Mouse (Mus musculus) heart, embryonic 15.5 days (tissue): ENCODE data around the gene Ptpn14. TPM values are rescaled to one million over a fixed set of nuclear protein-coding genes. Genes with fewer than 3 reads are reported as not detected.

Source experiments
- ATAC-seq: fragments of 200-750 bp; cut with Nextera tagmentation; replicated peaks from 2 replicates; pipeline ENCODE4 v1.8.0; 2017; ENCODE audit warnings: low read depth, moderate TSS enrichment; ENCODE audit not compliant: insufficient number of reproducible peaks, insufficient read depth, low FRiP score
- H3K27ac ChIP-seq: fragments of 300-500 bp; sonication (generic); 2 replicates; pipeline ENCODE4 v1.5.1; 2015; ENCODE audit warnings: mild to moderate bottlenecking, inconsistent platforms
- H3K27me3 ChIP-seq: fragments of 300-500 bp; sonication (generic); 2 replicates; pipeline ENCODE4 v1.6.1; 2015; ENCODE audit warnings: inconsistent platforms
- H3K36me3 ChIP-seq: fragments of 300-500 bp; sonication (generic); 2 replicates; pipeline ENCODE4 v1.6.1; 2015; ENCODE audit warnings: mild to moderate bottlenecking, inconsistent platforms
- H3K4me1 ChIP-seq: fragments of 300-500 bp; sonication (generic); replicated peaks from 2 replicates; pipeline ENCODE4 v1.6.1; 2015; ENCODE audit warnings: inconsistent platforms
- H3K4me2 ChIP-seq: fragments of 300-500 bp; sonication (generic); 2 replicates; pipeline ENCODE4 v1.6.1; 2015; ENCODE audit warnings: inconsistent platforms, mild to moderate bottlenecking, moderate library complexity
- H3K4me3 ChIP-seq: fragments of 300-500 bp; sonication (generic); 2 replicates; pipeline ENCODE4 v1.5.1; 2015; ENCODE audit warnings: mild to moderate bottlenecking, inconsistent platforms
- H3K9ac ChIP-seq: fragments of 300-500 bp; sonication (generic); 2 replicates; pipeline ENCODE4 v1.6.1; 2015; ENCODE audit warnings: mild to moderate bottlenecking, inconsistent platforms
- H3K9me3 ChIP-seq: fragments of 300-500 bp; sonication (generic); replicated peaks from 2 replicates; pipeline ENCODE4 v1.6.1; 2016; ENCODE audit warnings: inconsistent platforms
- WGBS: fragments of 180-500 bp; shearing (Covaris S2); methylation state at CpG from one replicate; pipeline ENCODE4 v1.1.7; 2015; ENCODE audit warnings: mixed read lengths; 5-methylcytosine and 5-hydroxymethylcytosine counted together
- polyA plus RNA-seq: library from polyadenylated mRNA; unstranded; fragments of >200 nt; fragmentation: Nextera tagmentation; extraction: Ambion mirVana; gene quantifications from 2 replicates; pipeline ENCODE4 v1.2.1, GENCODE M21; 2015

Gene Ptpn14
- polyA plus RNA-seq, 1 experiment from 2014 or later, result 7.0 TPM

GRCm38 (mm10) chr1:189903169-189903568 lies 175.1 kb downstream of the Ptpn14 start:
- H3K36me3 ChIP-seq, result peaks cover 2% of the 10 kb centered on the region; the same call in 1 of the 2 replicates
- no peaks in the 10 kb centered on the region for H3K27me3 ChIP-seq
- peaks cover 49% of the 10 kb centered on the region for H3K4me1 ChIP-seq
- H3K4me3 ChIP-seq, result no peak overlapping the region
- no peak for ATAC-seq
- no peak overlapping the region for H3K27ac ChIP-seq
- H3K4me2 ChIP-seq, result no peak overlapping the region
- 66% methylated on average over 11 of the region's 11 CpGs for WGBS
- H3K9me3 ChIP-seq, result no peaks in the 10 kb centered on the region
- H3K9ac ChIP-seq, result no peak overlapping the region

GRCm38 (mm10) chr1:189910685-189911345 lies 182.7 kb downstream of the Ptpn14 start:
- peak overlapping the region; percentile 14; the same call in 1 of the 2 replicates for H3K4me3 ChIP-seq
- peak overlapping the region; percentile 45 for H3K4me2 ChIP-seq
- peaks cover 68% of the 10 kb centered on the region for H3K4me1 ChIP-seq
- H3K9me3 ChIP-seq, result no peaks in the 10 kb centered on the region
- H3K27me3 ChIP-seq, result no peaks in the 10 kb centered on the region
- 32% methylated on average over 13 of the region's 13 CpGs for WGBS
- H3K36me3 ChIP-seq, result peaks cover 12% of the 10 kb centered on the region; the same call in 1 of the 2 replicates
- ATAC-seq, result peak; percentile 76
- peak overlapping the region; percentile 77 for H3K27ac ChIP-seq
- H3K9ac ChIP-seq, result peak overlapping the region; percentile 19; the same call in 1 of the 2 replicates

- Histone ChIP-seq H3K36me3 (peaks cover 9% of the 10 kb centered on the region; the same call in 1 of the 2 replicates), H3K27ac (peak overlapping the region; percentile 11; the same call in 1 of the 2 replicates), H3K4me1 (peaks cover 77% of the 10 kb centered on the region), H3K27me3 (no peaks in the 10 kb centered on the region), H3K9ac (no peak overlapping the region), H3K9me3 (no peaks in the 10 kb centered on the region), H3K4me3 (no peak overlapping the region), H3K4me2 (no peak overlapping the region)
- no peak for ATAC-seq
- WGBS, result 79% methylated on average over 21 of the region's 21 CpGs
Measured at GRCm38 (mm10) chr1:189913093-189913760, 185.2 kb downstream of the Ptpn14 start.

GRCm38 (mm10) chr1:189916422-189917125 lies 188.5 kb downstream of the Ptpn14 start:
- peaks cover 68% of the 10 kb centered on the region for H3K4me1 ChIP-seq
- peak overlapping the region; percentile 9; the same call in 1 of the 2 replicates for H3K4me3 ChIP-seq
- H3K27ac ChIP-seq, result peak overlapping the region; percentile 69
- ATAC-seq, result no peak
- no peaks in the 10 kb centered on the region for H3K9me3 ChIP-seq
- peak overlapping the region; percentile 42 for H3K9ac ChIP-seq
- H3K36me3 ChIP-seq, result 0 out of 2 replicates have a peak, but pooled peaks cover 6% of the 10 kb centered on the region
- peak overlapping the region; percentile 35 for H3K4me2 ChIP-seq
- H3K27me3 ChIP-seq, result no peaks in the 10 kb centered on the region
- WGBS, result 56% methylated on average over 10 of the region's 10 CpGs

DNA sequence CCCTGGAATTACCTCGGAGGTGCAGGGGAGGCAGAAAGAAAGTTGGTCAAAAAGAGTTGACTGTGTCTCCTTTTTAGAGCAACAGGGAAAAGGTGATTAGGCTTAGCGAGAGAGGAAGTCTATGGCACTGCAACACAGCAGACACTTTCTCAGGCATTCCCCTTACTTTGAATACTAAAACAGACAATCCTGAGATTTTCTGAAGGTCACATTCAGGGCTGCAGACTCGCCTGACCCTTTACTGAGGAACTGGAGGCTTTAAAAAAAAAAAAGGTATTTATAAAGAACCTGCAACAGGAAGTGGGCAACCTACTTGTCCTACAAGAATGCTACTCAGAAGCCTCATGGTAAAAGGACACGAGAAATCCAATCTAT lies 189.0 kb downstream of the Ptpn14 start:
- peaks cover 63% of the 10 kb centered on the region for H3K4me1 ChIP-seq
- 0 out of 2 replicates have a peak overlapping the region, but pooled peaks have one; percentile 9 for H3K4me3 ChIP-seq
- WGBS, result 40% methylated on average over 4 of the region's 4 CpGs
- no peaks in the 10 kb centered on the region for H3K27me3 ChIP-seq
- H3K9me3 ChIP-seq, result no peaks in the 10 kb centered on the region
- ATAC-seq, result no peak
- H3K4me2 ChIP-seq, result peak overlapping the region; percentile 35
- H3K9ac ChIP-seq, result 0 out of 2 replicates have a peak overlapping the region, but pooled peaks have one; percentile 42
- H3K36me3 ChIP-seq, result 0 out of 2 replicates have a peak, but pooled peaks cover 6% of the 10 kb centered on the region
- H3K27ac ChIP-seq, result peak overlapping the region; percentile 69

DNA sequence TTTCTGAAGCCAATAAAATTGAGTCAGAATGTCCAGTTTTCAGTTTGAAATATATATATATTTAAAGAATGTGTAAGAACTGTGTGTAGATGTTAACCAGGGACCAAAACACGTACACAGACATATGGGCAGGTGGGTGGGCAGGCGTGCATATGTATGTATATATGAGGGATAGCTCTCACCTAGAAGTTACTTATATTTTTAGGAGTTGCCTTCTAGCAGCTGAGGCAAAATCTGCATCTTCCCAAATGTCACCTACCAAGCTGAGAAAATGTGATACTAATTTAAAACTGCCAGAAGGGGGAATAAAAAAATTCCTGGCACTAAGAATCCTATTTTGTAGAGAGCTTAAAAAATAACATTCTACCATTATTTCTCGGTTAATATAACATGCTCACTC lies 191.7 kb downstream of the Ptpn14 start:
- 83% methylated on average over 3 of the region's 3 CpGs for WGBS
- no peak overlapping the region for H3K4me3 ChIP-seq
- no peaks in the 10 kb centered on the region for H3K9me3 ChIP-seq
- H3K27me3 ChIP-seq, result no peaks in the 10 kb centered on the region
- no peak overlapping the region for H3K27ac ChIP-seq
- H3K4me2 ChIP-seq, result no peak overlapping the region
- no peak for ATAC-seq
- peaks cover 62% of the 10 kb centered on the region for H3K4me1 ChIP-seq
- H3K36me3 ChIP-seq, result no peaks in the 10 kb centered on the region
- no peak overlapping the region; the same call in 1 of the 2 replicates for H3K9ac ChIP-seq

- H3K4me3 ChIP-seq, result peak overlapping the region; percentile 87
- WGBS, result 21% methylated on average over 28 of the region's 28 CpGs
- H3K4me1 ChIP-seq, result peaks cover 61% of the 10 kb centered on the region
- H3K9ac ChIP-seq, result peak overlapping the region; percentile 94
- peak overlapping the region; percentile 90 for H3K4me2 ChIP-seq
- peak overlapping the region; percentile 95 for H3K27ac ChIP-seq
- ATAC-seq, result no peak
- H3K36me3 ChIP-seq, result no peaks in the 10 kb centered on the region
- no peaks in the 10 kb centered on the region for H3K27me3 ChIP-seq
- no peaks in the 10 kb centered on the region for H3K9me3 ChIP-seq
Measured at GRCm38 (mm10) chr1:189920701-189921567, 192.9 kb downstream of the Ptpn14 start.

DNA sequence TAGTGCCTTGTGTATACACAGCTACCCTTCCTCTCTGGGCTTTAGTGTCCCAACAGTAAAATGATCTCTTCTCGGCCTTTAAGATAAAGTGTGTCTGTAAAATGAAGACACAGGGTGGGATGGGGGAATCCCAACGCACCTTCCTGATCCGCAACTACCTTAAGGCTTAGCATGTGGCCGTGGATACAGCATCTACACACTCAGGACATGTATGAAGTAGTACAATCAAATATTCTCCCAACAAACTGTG lies 193.4 kb downstream of the Ptpn14 start:
- H3K9ac ChIP-seq, result peak overlapping the region; percentile 94
- no peak for ATAC-seq
- no peaks in the 10 kb centered on the region for H3K9me3 ChIP-seq
- H3K36me3 ChIP-seq, result no peaks in the 10 kb centered on the region
- H3K27ac ChIP-seq, result peak overlapping the region; percentile 95
- 6% methylated on average over 4 of the region's 4 CpGs for WGBS
- peak overlapping the region; percentile 87 for H3K4me3 ChIP-seq
- no peaks in the 10 kb centered on the region for H3K27me3 ChIP-seq
- H3K4me2 ChIP-seq, result peak overlapping the region; percentile 90
- H3K4me1 ChIP-seq, result peaks cover 63% of the 10 kb centered on the region

- Histone ChIP-seq H3K36me3 (no peaks in the 10 kb centered on the region), H3K27ac (peak within 1 kb of the TSS; percentile 95), H3K4me2 (peak within 1 kb of the TSS; percentile 90), H3K4me3 (peak within 1 kb of the TSS; percentile 87), H3K9me3 (no peaks in the 10 kb centered on the region), H3K27me3 (no peaks in the 10 kb centered on the region), H3K4me1 (peaks cover 58% of the 10 kb centered on the region), H3K9ac (peak within 1 kb of the TSS; percentile 94)
- WGBS, result under 1% methylated on average over 72 of the region's 90 CpGs
- peak; percentile 84 for ATAC-seq
Measured at GRCm38 (mm10) chr1:189921818-189922592, 193.9 kb downstream of the Ptpn14 start, which contains the start of gene Smyd2. TSS of gene Smyd2 (minus strand) at chr1:189922363.

DNA sequence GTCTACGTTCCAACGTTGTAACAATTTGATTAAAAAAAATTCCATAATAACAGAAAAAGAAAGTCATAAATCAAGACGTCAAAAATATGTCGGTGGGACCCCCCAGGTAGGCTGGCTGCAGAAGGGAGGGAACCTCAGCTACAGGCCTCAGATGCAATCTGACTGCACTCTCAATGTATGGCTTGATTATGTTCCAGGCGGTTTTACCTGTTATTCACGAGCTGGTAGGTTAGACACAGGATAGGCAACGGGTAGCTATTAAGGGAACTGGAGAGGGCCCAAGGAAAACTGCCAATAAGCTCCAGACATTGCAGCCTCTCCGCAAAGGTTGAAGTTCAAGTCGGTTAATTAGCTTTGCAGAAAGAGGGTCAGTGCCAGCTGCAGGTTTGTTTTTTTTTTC lies 194.7 kb downstream of the Ptpn14 start:
- Histone ChIP-seq H3K36me3 (no peaks in the 10 kb centered on the region), H3K4me1 (peaks cover 52% of the 10 kb centered on the region), H3K9me3 (no peaks in the 10 kb centered on the region), H3K4me2 (peak overlapping the region; percentile 90), H3K27me3 (no peaks in the 10 kb centered on the region), H3K4me3 (peak overlapping the region; percentile 87), H3K27ac (peak overlapping the region; percentile 95), H3K9ac (peak overlapping the region; percentile 94; the same call in 1 of the 2 replicates)
- ATAC-seq, result no peak
- WGBS, result 22% methylated on average over 9 of the region's 9 CpGs
